Mouse (Mus musculus) spleen, adult 2 months (tissue): Measurements from ENCODE around the gene Hilpda. TPM values are rescaled to one million over a fixed set of nuclear protein-coding genes. Genes with fewer than 3 reads are reported as not detected.

Source experiments
- DNase-seq, 2 experiments: peaks; one replicate each; pipeline versions ENCODE4 v3.0.0 to v3.0.0-alpha.2; 2012 to 2021; ENCODE audit warnings: low spot score in 2 of 2, low read depth in 1 of 2
- H3K27ac ChIP-seq: fragments of 200-500 bp; 2 replicates; pipeline ENCODE4 v1.5.1; 2012; ENCODE audit warnings: low read length, inconsistent platforms; ENCODE audit not compliant: insufficient read depth
- H3K27me3 ChIP-seq: fragments of 200-500 bp; 2 replicates; pipeline ENCODE4 v1.6.1; 2012; ENCODE audit warnings: mild to moderate bottlenecking, moderate library complexity, low read length, inconsistent platforms; ENCODE audit not compliant: control insufficient read depth, insufficient read depth
- H3K36me3 ChIP-seq: fragments of 200-500 bp; 2 replicates; pipeline ENCODE4 v1.6.1; 2012; ENCODE audit warnings: mild to moderate bottlenecking, low read length, inconsistent platforms; ENCODE audit not compliant: control insufficient read depth, insufficient read depth
- H3K4me1 ChIP-seq: fragments of 200-500 bp; 2 replicates; pipeline ENCODE4 v1.6.1; 2011; ENCODE audit warnings: inconsistent platforms; ENCODE audit not compliant: control insufficient read depth, insufficient read depth, insufficient read length
- H3K4me3 ChIP-seq: fragments of 200-500 bp; 2 replicates; pipeline ENCODE4 v1.5.1; 2011; ENCODE audit warnings: mild to moderate bottlenecking, inconsistent platforms; ENCODE audit not compliant: insufficient read depth, insufficient read length; ENCODE audit errors: extremely low read depth
- CTCF ChIP-seq: fragments of 200-500 bp; IDR thresholded peaks from 2 replicates; pipeline ENCODE4 v1.5.1; 2011; ENCODE audit warnings: mild to moderate bottlenecking, inconsistent platforms; ENCODE audit not compliant: insufficient read depth, insufficient read length, insufficient replicate concordance; ENCODE audit errors: extremely low read depth
- POLR2A ChIP-seq: fragments of 200-500 bp; IDR thresholded peaks from 2 replicates; pipeline ENCODE4 v1.6.1; 2011; ENCODE audit warnings: low read depth, low read length, inconsistent platforms
- WGBS: fragments of 180-500 bp; shearing (Covaris S2); methylation state at CpG from one replicate; pipeline ENCODE4 v1.1.7; 2018; 5-methylcytosine and 5-hydroxymethylcytosine counted together
- polyA plus RNA-seq: library from polyadenylated mRNA; depleted of rRNA; stranded (reverse); fragments of >200 nt; gene quantifications from 2 replicates; pipeline ENCODE4 v1.2.3, GENCODE M21; 2012

Hilpda gene
- polyA plus RNA-seq, 1 experiment = 11.3 TPM

DNA sequence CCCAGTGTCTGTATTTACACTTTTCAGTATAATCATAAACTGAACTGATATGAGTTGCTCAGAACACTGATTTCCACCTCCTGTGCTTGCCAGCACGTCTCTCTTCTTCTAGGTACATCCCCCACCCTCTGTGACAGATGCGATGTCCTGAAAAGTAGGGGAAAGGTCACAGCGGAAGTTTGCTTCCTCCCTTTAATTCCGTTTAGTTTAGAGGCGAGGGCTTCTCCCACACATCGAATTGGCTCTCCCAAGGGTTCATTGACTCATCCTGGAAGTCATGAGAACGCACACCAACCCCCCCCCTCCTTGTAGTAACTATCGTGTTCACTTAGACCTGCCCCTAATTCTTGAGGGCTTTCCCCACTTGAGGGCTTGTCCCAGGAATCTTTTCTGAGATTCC, 1.3 kb upstream of the Hilpda start:
- Histone ChIP-seq H3K36me3 (no peaks in the 10 kb centered on the region), H3K27me3 (no peaks in the 10 kb centered on the region), H3K4me3 (no peak overlapping the region), H3K4me1 (peaks cover 8% of the 10 kb centered on the region), H3K27ac (no peak overlapping the region)
- under 1% methylated on average over 8 of the region's 8 CpGs for WGBS
- TF ChIP-seq CTCF (no peak), POLR2A (no peak)
- DNase-seq = no peak

DNA sequence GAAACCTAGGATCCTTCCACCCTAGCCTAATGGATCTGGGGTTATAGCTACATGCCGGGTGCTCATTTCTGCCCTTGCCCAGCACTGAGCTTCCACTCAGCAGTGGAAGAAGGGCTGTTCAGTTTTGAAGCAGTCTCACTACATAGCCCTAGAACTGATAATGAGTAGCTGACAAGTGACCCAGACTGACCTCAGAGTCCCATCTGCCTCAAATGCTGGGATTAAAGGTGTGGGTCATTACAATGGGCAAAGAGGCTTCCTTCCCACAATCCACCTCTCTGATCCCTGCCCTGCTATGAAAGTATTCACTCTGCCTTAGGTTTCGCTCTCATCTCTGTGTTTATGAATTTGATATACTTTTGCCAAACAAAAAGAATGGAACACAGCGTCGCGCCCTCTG, 4.5 kb downstream of the Hilpda start:
- 98% methylated on average over 5 of the region's 5 CpGs for WGBS
- Histone ChIP-seq H3K4me1 (peaks cover 4% of the 10 kb centered on the region), H3K4me3 (no peak overlapping the region), H3K27ac (no peak overlapping the region), H3K27me3 (no peaks in the 10 kb centered on the region), H3K36me3 (no peaks in the 10 kb centered on the region)
- DNase-seq = no peak
- no peak for TF ChIP-seq CTCF
- TF ChIP-seq POLR2A = no peak

DNA sequence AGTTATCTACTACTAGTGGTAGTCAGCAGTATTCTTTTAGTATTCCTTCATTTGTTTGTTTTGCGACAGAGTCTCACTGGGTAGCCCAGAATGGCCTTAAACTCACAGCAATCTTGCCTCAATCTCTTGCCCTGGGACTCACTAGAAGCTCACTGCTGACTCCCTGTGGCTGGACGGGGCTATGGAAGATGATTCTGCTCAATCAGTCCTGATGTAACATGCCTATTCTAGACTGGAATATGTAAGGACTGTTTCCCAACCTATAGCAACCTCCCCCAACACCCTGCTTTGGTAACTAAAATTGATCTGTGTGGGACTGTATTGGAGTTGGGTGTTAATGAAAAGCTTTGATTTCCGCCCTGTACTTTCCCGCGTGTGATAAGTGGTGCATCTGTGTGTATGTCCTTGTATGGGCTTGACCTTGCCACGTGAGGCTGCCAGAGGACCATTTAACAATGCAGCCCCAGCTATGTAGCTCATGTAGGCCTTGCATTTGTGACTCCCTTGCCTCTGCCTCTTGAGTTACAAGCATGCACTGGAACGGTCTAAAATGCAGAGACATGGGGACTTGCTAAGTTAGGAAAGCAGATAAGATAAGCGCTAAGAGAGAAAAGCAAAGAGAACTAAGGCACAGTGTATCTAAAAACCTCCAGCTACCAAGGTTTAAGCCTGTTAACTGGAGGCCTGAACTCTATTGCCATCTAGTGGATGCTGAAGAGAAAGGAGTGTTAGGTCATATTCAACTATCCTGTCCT, 6.4 kb downstream of the Hilpda start:
- Histone ChIP-seq H3K4me1 (no peaks in the 10 kb centered on the region), H3K4me3 (no peak overlapping the region), H3K36me3 (no peaks in the 10 kb centered on the region), H3K27me3 (no peaks in the 10 kb centered on the region), H3K27ac (no peak overlapping the region)
- peak in 1 of 2 experiments; percentile 49 for DNase-seq
- TF ChIP-seq CTCF (peak; percentile 14; the same call in 1 of the 2 replicates), POLR2A (no peak)
- WGBS = 43% methylated on average over 8 of the region's 8 CpGs

DNA sequence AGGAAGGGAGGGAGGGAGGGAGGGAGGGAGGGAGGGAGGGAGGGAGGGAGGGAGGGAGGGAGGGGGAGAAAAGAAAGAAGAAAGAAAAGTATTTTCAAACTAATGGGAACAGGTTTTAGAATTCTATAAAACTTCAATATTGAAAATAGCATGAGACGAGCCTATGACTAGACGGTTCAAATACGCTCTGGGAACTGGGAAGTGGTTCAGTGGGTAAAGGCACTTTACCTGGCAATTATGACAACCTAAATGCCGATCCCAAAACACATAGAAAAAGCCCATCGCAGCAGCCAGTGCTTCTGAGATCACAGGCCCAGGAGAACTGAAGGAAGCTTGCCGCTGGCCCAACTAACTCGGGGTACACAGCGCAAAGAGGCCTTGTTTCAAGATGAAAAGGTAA, 7.0 kb downstream of the Hilpda start, which contains the start of gene Fam71f2:
Gene Fam71f2, plus strand, starts transcription at position 301 of the 400 bp plus-strand sequence.
- H3K4me3 ChIP-seq = no peak within 1 kb of the TSS
- DNase-seq = no peak
- H3K27ac ChIP-seq = no peak within 1 kb of the TSS
- 79% methylated on average over 8 of the region's 8 CpGs for WGBS
- no peaks in the 10 kb centered on the region for H3K36me3 ChIP-seq
- no peak for TF ChIP-seq CTCF
- TF ChIP-seq POLR2A = no peak
- H3K4me1 ChIP-seq = no peaks in the 10 kb centered on the region
- no peaks in the 10 kb centered on the region for H3K27me3 ChIP-seq

DNA sequence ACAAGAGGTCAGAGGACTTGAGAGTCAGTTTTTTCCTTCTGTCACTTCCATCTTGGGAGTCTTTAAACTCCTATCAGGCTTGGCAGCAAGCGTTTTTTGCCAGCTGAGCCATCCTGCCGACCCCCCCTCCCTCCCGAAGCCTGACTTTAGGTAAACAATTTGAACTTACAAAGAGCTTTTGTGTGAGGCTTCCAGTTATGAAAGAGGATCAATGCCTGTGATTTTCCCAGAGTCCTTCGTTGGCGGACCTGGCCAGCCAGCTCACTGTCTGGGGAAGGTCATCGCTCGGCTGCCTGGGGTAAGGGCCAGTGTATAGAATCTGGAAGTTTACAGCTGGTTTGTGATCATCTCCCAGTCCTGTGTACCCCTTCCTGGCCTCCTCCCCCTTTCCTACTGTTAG, 8.4 kb downstream of the Hilpda start:
- DNase-seq = no peak
- Histone ChIP-seq H3K27me3 (no peaks in the 10 kb centered on the region), H3K36me3 (no peaks in the 10 kb centered on the region), H3K4me3 (no peak overlapping the region), H3K4me1 (no peaks in the 10 kb centered on the region), H3K27ac (no peak overlapping the region)
- 84% methylated on average over 7 of the region's 7 CpGs for WGBS
- no peak for TF ChIP-seq POLR2A
- no peak for TF ChIP-seq CTCF

DNA sequence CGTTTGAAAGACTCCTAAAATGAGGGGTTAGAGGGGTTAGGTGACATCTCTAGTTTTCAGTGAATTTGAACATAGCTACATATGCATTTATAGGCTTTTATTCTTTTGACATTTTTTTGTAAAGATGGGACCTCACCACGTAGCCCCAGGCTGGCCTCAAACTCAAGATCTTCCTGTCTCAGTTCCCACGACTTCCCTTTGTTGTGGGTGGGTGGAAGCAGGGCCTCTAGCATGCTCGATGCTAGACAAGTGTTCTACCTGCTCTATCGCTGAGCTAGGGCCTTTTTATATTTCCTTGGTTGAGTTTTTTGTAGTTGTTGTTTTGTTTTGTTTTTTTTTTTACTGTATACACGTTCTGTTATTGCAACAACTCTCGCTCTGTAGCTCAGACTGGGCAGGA, 14.6 kb downstream of the Hilpda start:
- no peak for DNase-seq
- 44% methylated on average over 7 of the region's 7 CpGs for WGBS

DNA sequence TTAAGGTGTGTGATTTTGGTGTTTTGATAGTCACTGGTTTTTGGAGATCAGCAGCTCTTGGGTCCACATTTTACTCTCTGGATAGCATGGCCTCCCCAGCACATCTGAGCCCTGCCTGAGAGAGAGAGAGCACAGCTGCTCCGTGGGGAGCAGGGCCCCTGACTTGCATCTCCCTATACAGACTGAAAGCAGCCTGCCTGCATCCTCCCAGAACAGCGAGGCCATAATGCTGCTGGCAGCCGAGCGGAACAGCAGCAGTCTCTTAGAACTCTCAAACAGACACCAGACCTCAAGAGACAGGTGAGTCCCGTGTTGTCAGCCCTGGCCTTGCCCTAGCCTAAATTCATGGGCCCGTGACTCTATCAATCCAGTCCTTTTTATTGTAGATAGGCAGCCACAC, 15.2 kb downstream of the Hilpda start:
- no peaks in the 10 kb centered on the region for H3K36me3 ChIP-seq
- TF ChIP-seq POLR2A = no peak
- no peak for TF ChIP-seq CTCF
- 64% methylated on average over 6 of the region's 6 CpGs for WGBS
- no peaks in the 10 kb centered on the region for H3K4me1 ChIP-seq
- no peak overlapping the region for H3K27ac ChIP-seq
- DNase-seq = no peak
- no peaks in the 10 kb centered on the region for H3K27me3 ChIP-seq
- no peak overlapping the region for H3K4me3 ChIP-seq

More for the DNA sequence above, 14.6 kb downstream of the Hilpda start:
- H3K27ac ChIP-seq = no peak overlapping the region
- no peaks in the 10 kb centered on the region for H3K27me3 ChIP-seq
- no peak overlapping the region for H3K4me3 ChIP-seq
- no peaks in the 10 kb centered on the region for H3K4me1 ChIP-seq
- no peaks in the 10 kb centered on the region for H3K36me3 ChIP-seq
- TF ChIP-seq POLR2A (no peak), CTCF (no peak)
